Mouse (Mus musculus) C2C12 (cell line): ENCODE results near the gene Gpr157.
"Not testable (repeated sequence)": the region's sequence is repeated elsewhere in the genome, so short reads cannot be mapped to it uniquely, and the experiment has no call there.

Experiments
- CEBPB ChIP-seq: IDR thresholded peaks from one replicate; pipeline ENCODE4 v1.6.1; 2011; ENCODE audit warnings: low read depth, mild to moderate bottlenecking, control low read depth, moderate library complexity
- CTCF ChIP-seq: IDR thresholded peaks from one replicate; pipeline ENCODE4 v1.5.1; 2011; ENCODE audit not compliant: control insufficient read depth, insufficient read depth, insufficient read length
- MAX ChIP-seq: IDR thresholded peaks from one replicate; pipeline ENCODE4 v1.6.1; 2011; ENCODE audit warnings: mild to moderate bottlenecking, control low read depth
- MYOD1 ChIP-seq: IDR thresholded peaks from one replicate; pipeline ENCODE4 v1.6.1; 2011; ENCODE audit warnings: low read depth; ENCODE audit not compliant: control insufficient read depth, insufficient read length
- MYOG ChIP-seq: IDR thresholded peaks from one replicate; pipeline ENCODE4 v1.6.1; 2011; ENCODE audit not compliant: control insufficient read depth, insufficient read length; ENCODE audit errors: extremely low read depth
- USF1 ChIP-seq: IDR thresholded peaks from one replicate; pipeline ENCODE4 v1.6.1; 2011; ENCODE audit warnings: low read depth, mild to moderate bottlenecking, control low read depth, moderate library complexity

GRCm38 (mm10) chr4:150040856-150041255, 46.3 kb upstream of the Gpr157 start:
- not testable (repeated sequence) for TF ChIP-seq CTCF, CEBPB, MYOD1, MYOG, MAX, USF1
